18 mouse cellular contexts compared by ENCODE assay signal in the genomic region with DNA sequence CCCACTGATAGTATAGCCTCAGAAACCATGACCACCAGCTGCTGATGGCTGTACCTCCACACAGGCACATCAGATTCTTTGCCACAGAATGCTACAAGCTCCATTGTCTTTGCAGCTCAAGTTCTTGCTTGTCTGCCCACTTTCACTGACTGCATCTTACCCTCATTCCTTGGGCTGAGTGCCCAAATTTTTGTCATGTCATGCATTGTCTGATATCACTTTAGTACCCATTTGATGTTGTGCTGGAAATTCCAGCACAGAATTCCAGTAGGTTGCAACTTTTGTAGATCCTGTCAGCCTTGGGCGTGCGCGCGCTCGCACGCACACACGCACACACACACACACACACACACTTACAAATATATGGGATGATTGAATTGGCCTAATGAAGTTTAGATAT.
"Had no signal": no experiment of that assay in that cellular context is flagged by ENCODE, and none has a peak within 500 bp of the region (broad histone marks: within the 10 kb centered on the region; RNA-seq: fewer than 3 reads in every experiment).

No protein-coding gene starts in this region.

- ATAC-seq: liver, postnatal 0 days; lung, postnatal 0 days; midbrain, embryonic 13.5 days; midbrain, embryonic 15.5 days had no signal

- H3K4me3 ChIP-seq: lung, embryonic 15.5 days; megakaryocyte, embryonic 14.5 days; midbrain, embryonic 13.5 days; midbrain, embryonic 15.5 days; neural tube, embryonic 12.5 days; stomach, embryonic 15.5 days had no signal

- H3K27ac ChIP-seq: lung, embryonic 15.5 days; macrophage; midbrain, embryonic 13.5 days; midbrain, embryonic 15.5 days; neural tube, embryonic 12.5 days; stomach, embryonic 15.5 days; stomach, postnatal 0 days had no signal

- DNase-seq: liver, postnatal 0 days; lung, adult 2 months; lung, postnatal 14 days; lung, postnatal 36 days; right cerebral cortex, postnatal 14 days; thymus, adult 2 months; thymus, postnatal 25 days; thymus, postnatal 4 days had no signal

- H3K9ac ChIP-seq: liver, postnatal 0 days; lung, embryonic 15.5 days; midbrain, embryonic 13.5 days; midbrain, embryonic 15.5 days; neural tube, embryonic 12.5 days; stomach, embryonic 15.5 days had no signal

- H3K27me3 ChIP-seq: lung, embryonic 15.5 days; megakaryocyte, embryonic 14.5 days; midbrain, embryonic 13.5 days; midbrain, embryonic 15.5 days; neural tube, embryonic 12.5 days; stomach, embryonic 15.5 days had no signal

- H3K4me2 ChIP-seq: lung, embryonic 15.5 days; midbrain, embryonic 11.5 days; midbrain, embryonic 13.5 days; midbrain, embryonic 15.5 days; neural tube, embryonic 12.5 days; stomach, embryonic 15.5 days had no signal

- H3K9me3 ChIP-seq: lung, embryonic 15.5 days; megakaryocyte, embryonic 14.5 days; midbrain, embryonic 13.5 days; midbrain, embryonic 15.5 days; neural tube, embryonic 12.5 days; stomach, embryonic 15.5 days had no signal
